Mouse (Mus musculus) CD8-positive naive resting alpha-beta T cell, adult 2 months (primary cell): ENCODE results near the gene Trim14.
A peak's percentile ranks its signal among the peaks of the same experiment; 100 is the strongest.

Experiments
- DNase-seq, 2 experiments: peaks; one replicate each; pipeline ENCODE4 v3.0.0; 2022; ENCODE audit warnings: low read depth in 2 of 2, low spot score in 2 of 2

Trim14 gene

GRCm38 (mm10) chr4:46532511-46532910, 3.4 kb downstream of the Trim14 start:
- no peak for DNase-seq

- DNase-seq = no peak
These were observed 6.2 kb downstream of the Trim14 start for GRCm38 (mm10) chr4:46529722-46530121.

GRCm38 (mm10) chr4:46527558-46527926, 8.4 kb downstream of the Trim14 start:
- DNase-seq = no peak

GRCm38 (mm10) chr4:46526798-46527557, 9.0 kb downstream of the Trim14 start:
- no peak for DNase-seq

GRCm38 (mm10) chr4:46526226-46526625, 9.7 kb downstream of the Trim14 start:
- no peak for DNase-seq

- no peak for DNase-seq
These were observed 12.6 kb downstream of the Trim14 start for GRCm38 (mm10) chr4:46523324-46523723.

GRCm38 (mm10) chr4:46521457-46521856, 14.5 kb downstream of the Trim14 start:
- no peak for DNase-seq

- no peak for DNase-seq
These were observed 15.4 kb downstream of the Trim14 start for GRCm38 (mm10) chr4:46520491-46520890.

- DNase-seq = peak; percentile 83 to 93
These were observed 28.0 kb downstream of the Trim14 start for GRCm38 (mm10) chr4:46507736-46508460.

GRCm38 (mm10) chr4:46506801-46507610, 28.9 kb downstream of the Trim14 start:
- peak; percentile 70 to 74 for DNase-seq

- no peak for DNase-seq
These were observed 30.4 kb downstream of the Trim14 start for GRCm38 (mm10) chr4:46505361-46506057.

- DNase-seq = no peak
These were observed 32.1 kb downstream of the Trim14 start for GRCm38 (mm10) chr4:46503881-46504280.

GRCm38 (mm10) chr4:46502606-46503502, 33.1 kb downstream of the Trim14 start:
- DNase-seq = no peak

GRCm38 (mm10) chr4:46498976-46499375, 37.0 kb downstream of the Trim14 start:
- DNase-seq = peak in 1 of 2 experiments; percentile 47

GRCm38 (mm10) chr4:46498511-46498910, 37.4 kb downstream of the Trim14 start:
- no peak for DNase-seq

GRCm38 (mm10) chr4:46497286-46497892, 38.6 kb downstream of the Trim14 start:
- DNase-seq = peak; percentile 79 to 87

- DNase-seq = no peak
These were observed 40.4 kb downstream of the Trim14 start for GRCm38 (mm10) chr4:46495543-46495942.

GRCm38 (mm10) chr4:46493071-46493470, 42.9 kb downstream of the Trim14 start:
- DNase-seq = no peak
